Mouse (Mus musculus): ENCODE measurements around the gene Dok4. TPM values are rescaled to one million over a fixed set of nuclear protein-coding genes. Genes with fewer than 3 reads are reported as not detected.

The Dok4 gene
- polyA plus RNA-seq, 1 experiment from 2014 or later, result 19.3 TPM

- Histone ChIP-seq H3K9me3 (ENCODE audit: control insufficient read depth, low read length) (no peaks in the 10 kb centered on the region), H3K9ac (ENCODE audit: low read length) (no peak overlapping the region), H3K4me3 (ENCODE audit: low read depth, low read length) (no peak overlapping the region), H3K36me3 (ENCODE audit: control insufficient read depth, insufficient read depth, low read length) (peaks cover 12% of the 10 kb centered on the region), H3K4me1 (replicated peaks; ENCODE audit: control insufficient read depth, insufficient read depth) (0 out of 2 replicates have a peak, but pooled peaks cover 2% of the 10 kb centered on the region), H3K27ac (replicated peaks) (no peak overlapping the region), H3K27me3 (ENCODE audit: control insufficient read depth, insufficient read depth, low read length) (no peaks in the 10 kb centered on the region), H3K4me2 (replicated peaks; ENCODE audit: low read depth) (no peak overlapping the region)
- DNase-seq (ENCODE audit: low spot score), result peak; percentile 85
- peak; percentile 48; the same call in 1 of the 2 replicates for ATAC-seq (ENCODE audit: low FRiP score, low TSS enrichment)
- TF ChIP-seq EP300 (optimal IDR thresholded peaks at IDR 0.05), result no peak
- peak; percentile 94 for TF ChIP-seq CTCF (IDR thresholded peaks at IDR 0.05; ENCODE audit: low read depth)
- 8% methylated on average over 4 of the region's 4 CpGs for WGBS
These were observed 32.7 kb upstream of the Dok4 start for GRCm38 (mm10) chr8:94908847-94909246.

- WGBS, result 82% methylated on average over 18 of the region's 18 CpGs
- Histone ChIP-seq H3K27me3 (ENCODE audit: control insufficient read depth, insufficient read depth, low read length) (no peaks in the 10 kb centered on the region), H3K9ac (ENCODE audit: low read length) (no peak overlapping the region), H3K36me3 (ENCODE audit: control insufficient read depth, insufficient read depth, low read length) (peaks cover 13% of the 10 kb centered on the region), H3K4me1 (replicated peaks; ENCODE audit: control insufficient read depth, insufficient read depth) (0 out of 2 replicates have a peak, but pooled peaks cover 2% of the 10 kb centered on the region), H3K4me2 (replicated peaks; ENCODE audit: low read depth) (no peak overlapping the region), H3K9me3 (ENCODE audit: control insufficient read depth, low read length) (no peaks in the 10 kb centered on the region), H3K4me3 (ENCODE audit: low read depth, low read length) (no peak overlapping the region), H3K27ac (replicated peaks) (no peak overlapping the region)
- no peak for TF ChIP-seq CTCF (IDR thresholded peaks at IDR 0.05; ENCODE audit: low read depth)
- ATAC-seq (ENCODE audit: low FRiP score, low TSS enrichment) (no peak), DNase-seq (ENCODE audit: low spot score) (no peak)
These were observed 31.6 kb upstream of the Dok4 start for GRCm38 (mm10) chr8:94907591-94908300.

GRCm38 (mm10) chr8:94904450-94905175 lies 28.5 kb upstream of the Dok4 start:
- TF ChIP-seq CTCF (IDR thresholded peaks at IDR 0.05; ENCODE audit: low read depth), result no peak
- no peak for TF ChIP-seq EP300 (optimal IDR thresholded peaks at IDR 0.05)
- H3K9ac ChIP-seq (ENCODE audit: low read length), result no peak overlapping the region
- H3K9me3 ChIP-seq (ENCODE audit: control insufficient read depth, low read length), result no peaks in the 10 kb centered on the region
- H3K27ac ChIP-seq (replicated peaks), result peak overlapping the region; percentile 58
- H3K4me2 ChIP-seq (replicated peaks; ENCODE audit: low read depth), result no peak overlapping the region
- 48% methylated on average over 11 of the region's 12 CpGs for WGBS
- H3K27me3 ChIP-seq (ENCODE audit: control insufficient read depth, insufficient read depth, low read length), result no peaks in the 10 kb centered on the region
- no peak overlapping the region for H3K4me3 ChIP-seq (ENCODE audit: low read depth, low read length)
- H3K4me1 ChIP-seq (replicated peaks; ENCODE audit: control insufficient read depth, insufficient read depth), result 0 out of 2 replicates have a peak, but pooled peaks cover 2% of the 10 kb centered on the region
- peaks cover 12% of the 10 kb centered on the region for H3K36me3 ChIP-seq (ENCODE audit: control insufficient read depth, insufficient read depth, low read length)
- ATAC-seq (ENCODE audit: low FRiP score, low TSS enrichment) (no peak; the same call in 1 of the 2 replicates), DNase-seq (ENCODE audit: low spot score) (peak; percentile 53)

DNA sequence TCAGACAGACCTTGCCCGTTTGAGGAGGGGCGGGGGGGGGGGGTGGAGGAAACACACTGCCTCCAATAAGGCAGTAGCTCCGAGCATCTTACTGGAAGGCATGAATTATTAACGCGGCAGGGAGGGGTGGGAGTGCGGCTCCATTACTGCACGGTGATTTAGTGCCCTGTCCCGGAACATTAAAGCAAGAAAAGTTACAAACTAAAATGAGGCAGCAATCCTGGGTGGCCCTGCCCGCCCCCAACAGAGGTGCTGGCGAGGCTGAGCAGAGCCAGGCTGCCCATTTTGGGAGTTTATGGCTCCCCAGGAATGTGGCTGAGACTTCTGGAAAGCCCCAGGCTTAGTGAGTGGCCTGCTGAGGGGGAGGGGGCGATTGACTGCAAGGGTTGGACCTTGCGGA lies 27.6 kb upstream of the Dok4 start:
- Histone ChIP-seq H3K4me2 (replicated peaks; ENCODE audit: low read depth) (no peak overlapping the region), H3K27ac (replicated peaks) (no peak overlapping the region), H3K9ac (ENCODE audit: low read length) (no peak overlapping the region), H3K27me3 (ENCODE audit: control insufficient read depth, insufficient read depth, low read length) (no peaks in the 10 kb centered on the region), H3K4me1 (replicated peaks; ENCODE audit: control insufficient read depth, insufficient read depth) (peaks cover 4% of the 10 kb centered on the region; the same call in 1 of the 2 replicates), H3K9me3 (ENCODE audit: control insufficient read depth, low read length) (no peaks in the 10 kb centered on the region), H3K36me3 (ENCODE audit: control insufficient read depth, insufficient read depth, low read length) (peaks cover 12% of the 10 kb centered on the region), H3K4me3 (ENCODE audit: low read depth, low read length) (no peak overlapping the region)
- no peak for TF ChIP-seq EP300 (optimal IDR thresholded peaks at IDR 0.05)
- no peak for TF ChIP-seq CTCF (IDR thresholded peaks at IDR 0.05; ENCODE audit: low read depth)
- ATAC-seq (ENCODE audit: low FRiP score, low TSS enrichment), result peak; percentile 57; the same call in 1 of the 2 replicates
- WGBS, result 44% methylated on average over 12 of the region's 12 CpGs
- DNase-seq (ENCODE audit: low spot score), result no peak

- Histone ChIP-seq H3K27ac (replicated peaks) (no peak overlapping the region), H3K4me3 (ENCODE audit: low read depth, low read length) (no peak overlapping the region), H3K4me1 (replicated peaks; ENCODE audit: control insufficient read depth, insufficient read depth) (peaks cover 4% of the 10 kb centered on the region; the same call in 1 of the 2 replicates), H3K9ac (ENCODE audit: low read length) (no peak overlapping the region), H3K9me3 (ENCODE audit: control insufficient read depth, low read length) (no peaks in the 10 kb centered on the region), H3K36me3 (ENCODE audit: control insufficient read depth, insufficient read depth, low read length) (0 out of 2 replicates have a peak, but pooled peaks cover 2% of the 10 kb centered on the region), H3K27me3 (ENCODE audit: control insufficient read depth, insufficient read depth, low read length) (no peaks in the 10 kb centered on the region), H3K4me2 (replicated peaks; ENCODE audit: low read depth) (no peak overlapping the region)
- 25% methylated on average over 5 of the region's 5 CpGs for WGBS
- DNase-seq (ENCODE audit: low spot score) (no peak), ATAC-seq (ENCODE audit: low FRiP score, low TSS enrichment) (no peak)
- no peak for TF ChIP-seq EP300 (optimal IDR thresholded peaks at IDR 0.05)
These were observed 24.9 kb upstream of the Dok4 start for GRCm38 (mm10) chr8:94901031-94901430.

GRCm38 (mm10) chr8:94900617-94901016 lies 24.5 kb upstream of the Dok4 start:
- Histone ChIP-seq H3K9ac (ENCODE audit: low read length) (no peak overlapping the region), H3K4me1 (replicated peaks; ENCODE audit: control insufficient read depth, insufficient read depth) (peaks cover 4% of the 10 kb centered on the region; the same call in 1 of the 2 replicates), H3K27ac (replicated peaks) (no peak overlapping the region), H3K27me3 (ENCODE audit: control insufficient read depth, insufficient read depth, low read length) (no peaks in the 10 kb centered on the region), H3K4me3 (ENCODE audit: low read depth, low read length) (no peak overlapping the region), H3K36me3 (ENCODE audit: control insufficient read depth, insufficient read depth, low read length) (0 out of 2 replicates have a peak, but pooled peaks cover 2% of the 10 kb centered on the region), H3K9me3 (ENCODE audit: control insufficient read depth, low read length) (no peaks in the 10 kb centered on the region), H3K4me2 (replicated peaks; ENCODE audit: low read depth) (no peak overlapping the region)
- TF ChIP-seq CTCF (IDR thresholded peaks at IDR 0.05; ENCODE audit: low read depth), result no peak
- no peak for TF ChIP-seq EP300 (optimal IDR thresholded peaks at IDR 0.05)
- no peak for DNase-seq (ENCODE audit: low spot score)
- ATAC-seq (ENCODE audit: low FRiP score, low TSS enrichment), result no peak
- WGBS, result 30% methylated on average over 6 of the region's 6 CpGs

Data from stomach, postnatal 0 days (tissue).